Mouse (Mus musculus) hindbrain, embryonic 14.5 days (tissue): ENCODE results near the gene Tmem217. TPM values are rescaled to one million over a fixed set of nuclear protein-coding genes. Genes with fewer than 3 reads are reported as not detected.

Experiments
- ATAC-seq: fragments of 200-750 bp; cut with Nextera tagmentation; 2 replicates; pipeline ENCODE4 v1.8.0; 2017; ENCODE audit warnings: moderate number of reproducible peaks, mild to moderate bottlenecking, moderate TSS enrichment, moderate library complexity; ENCODE audit not compliant: low FRiP score
- DNase-seq: peaks from one replicate; pipeline ENCODE4 v3.0.0-alpha.2; 2015; ENCODE audit warnings: low spot score
- H3K27ac ChIP-seq: fragments of 300-500 bp; sonication (generic); 2 replicates; pipeline ENCODE4 v1.5.1; 2014; ENCODE audit warnings: mild to moderate bottlenecking, moderate library complexity
- H3K27me3 ChIP-seq: fragments of 300-500 bp; sonication (generic); 2 replicates; pipeline ENCODE4 v1.6.1; 2014; ENCODE audit warnings: mild to moderate bottlenecking, low read length, mixed read lengths; ENCODE audit not compliant: control insufficient read depth, insufficient read depth
- H3K36me3 ChIP-seq: fragments of 300-500 bp; sonication (generic); replicated peaks from 2 replicates; pipeline ENCODE4 v1.6.1; 2014; ENCODE audit not compliant: control insufficient read depth, insufficient read depth
- H3K4me1 ChIP-seq: fragments of 300-500 bp; sonication (generic); replicated peaks from 2 replicates; pipeline ENCODE4 v1.6.1; 2014; ENCODE audit warnings: antibody characterized with exemption, low read length, mixed read lengths; ENCODE audit not compliant: control insufficient read depth, insufficient read depth
- H3K4me2 ChIP-seq: fragments of 300-500 bp; sonication (generic); replicated peaks from 2 replicates; pipeline ENCODE4 v1.6.1; 2014; ENCODE audit warnings: mild to moderate bottlenecking, moderate library complexity
- H3K4me3 ChIP-seq: fragments of 300-500 bp; sonication (generic); replicated peaks from 2 replicates; pipeline ENCODE4 v1.5.1; 2014; ENCODE audit warnings: mild to moderate bottlenecking, low read length
- H3K9ac ChIP-seq: fragments of 300-500 bp; sonication (generic); 2 replicates; pipeline ENCODE4 v1.6.1; 2014
- H3K9me3 ChIP-seq: fragments of 300-500 bp; sonication (generic); 2 replicates; pipeline ENCODE4 v1.6.1; 2016; ENCODE audit warnings: low read length; ENCODE audit not compliant: control insufficient read depth
- WGBS: fragments of 180-500 bp; shearing (Covaris S2); extraction: QIAGEN DNeasy Blood & Tissue Kit; methylation state at CpG from one replicate; pipeline ENCODE4 v1.1.7; 2014; 5-methylcytosine and 5-hydroxymethylcytosine counted together
- polyA plus RNA-seq: library from polyadenylated mRNA; unstranded; fragments of >200 nt; fragmentation: Nextera tagmentation; extraction: Ambion mirVana; gene quantifications from 2 replicates; pipeline ENCODE4 v1.2.1, GENCODE M21; 2014

Gene Tmem217
- polyA plus RNA-seq: 0.50 and 0.53 TPM in 2 replicates

DNA sequence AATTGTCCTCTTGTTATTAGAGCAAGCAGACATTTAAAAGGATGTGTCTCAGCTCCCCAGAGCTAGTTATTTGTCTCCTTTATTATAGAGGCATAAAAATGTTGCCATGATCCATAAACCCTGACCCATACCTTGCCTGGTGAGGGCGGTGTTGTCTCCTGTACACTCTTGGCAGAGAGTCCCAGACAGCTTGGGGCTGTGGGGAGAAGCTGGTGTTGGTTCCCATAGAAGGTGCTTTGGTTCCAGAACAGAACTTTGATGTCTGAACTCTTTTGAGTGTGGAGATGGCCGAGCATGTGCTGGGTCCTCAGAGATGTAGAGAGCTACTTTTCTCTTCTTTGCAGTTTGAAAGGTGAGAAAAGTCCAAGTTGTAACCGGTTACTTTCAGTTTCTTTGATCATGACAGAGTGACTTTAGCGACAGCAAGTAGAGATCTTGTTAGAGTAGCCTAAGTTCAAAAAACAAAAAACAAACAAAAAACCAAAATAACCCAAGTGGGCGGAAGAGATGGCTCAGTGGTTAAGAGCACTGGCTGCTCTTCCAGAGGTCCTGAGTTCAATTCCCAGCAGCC lies at the start of gene Tmem217:
TSS of gene Tmem217 (minus strand) at position 224 of the 571 bp plus-strand sequence.
- H3K36me3 ChIP-seq: no peaks in the 10 kb centered on the region
- peaks cover 13% of the 10 kb centered on the region for H3K4me1 ChIP-seq
- DNase-seq: no peak
- no peak within 1 kb of the TSS for H3K9ac ChIP-seq
- no peak within 1 kb of the TSS for H3K4me2 ChIP-seq
- no peak within 1 kb of the TSS for H3K27ac ChIP-seq
- no peak for ATAC-seq
- H3K27me3 ChIP-seq: no peaks in the 10 kb centered on the region
- H3K9me3 ChIP-seq: no peaks in the 10 kb centered on the region
- 94% methylated on average over 5 of the region's 5 CpGs for WGBS
- H3K4me3 ChIP-seq: no peak within 1 kb of the TSS

DNA sequence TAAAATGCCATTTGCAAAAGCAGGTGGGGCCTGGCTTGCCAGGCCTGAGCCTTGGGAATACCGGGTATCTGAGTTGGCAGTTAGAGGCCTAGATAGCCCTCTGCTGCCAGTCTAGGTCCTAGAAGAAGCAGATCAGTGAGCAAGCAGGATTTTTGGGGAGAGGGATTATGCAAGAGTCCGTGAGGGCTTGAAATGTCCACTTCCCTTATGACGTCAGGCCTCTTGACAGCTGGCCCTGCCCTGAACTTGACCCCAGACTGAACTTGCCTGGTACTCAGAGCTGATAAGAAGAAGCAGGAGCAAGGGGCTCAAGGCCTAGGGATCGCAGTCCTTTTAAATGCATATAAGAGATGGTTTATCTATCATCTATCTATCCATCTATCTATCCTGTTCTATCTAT lies 49.2 kb upstream of the Tmem217 start:
- no peaks in the 10 kb centered on the region for H3K9me3 ChIP-seq
- WGBS: 86% methylated on average over 4 of the region's 4 CpGs
- no peak overlapping the region for H3K4me2 ChIP-seq
- ATAC-seq (no peak), DNase-seq (no peak)
- H3K9ac ChIP-seq: no peak overlapping the region
- H3K4me3 ChIP-seq: no peak overlapping the region
- H3K36me3 ChIP-seq: peaks cover 58% of the 10 kb centered on the region
- no peaks in the 10 kb centered on the region for H3K27me3 ChIP-seq
- no peak overlapping the region for H3K27ac ChIP-seq
- H3K4me1 ChIP-seq: peaks cover 4% of the 10 kb centered on the region; the same call in 1 of the 2 replicates

DNA sequence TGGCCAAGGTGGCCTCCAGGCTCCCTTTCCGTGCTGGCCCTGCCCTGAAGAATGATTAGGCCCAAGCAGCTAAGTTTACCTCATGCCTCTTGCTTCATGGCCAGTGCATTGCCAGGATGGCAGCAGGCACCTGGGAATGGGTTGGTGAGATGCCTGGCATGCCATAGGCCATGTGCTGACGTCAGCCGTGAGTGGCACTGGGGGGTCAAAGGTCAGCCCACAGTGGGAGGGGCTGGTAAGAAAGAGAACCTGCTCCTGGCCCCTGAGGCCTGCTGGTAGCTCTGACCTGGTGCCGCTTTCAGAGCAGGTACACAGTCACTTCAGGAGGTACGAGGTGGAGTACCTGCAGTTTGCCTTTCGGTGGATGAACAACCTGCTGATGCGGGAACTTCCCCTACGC lies 47.4 kb upstream of the Tmem217 start:
- 84% methylated on average over 8 of the region's 8 CpGs for whole genome bisulfite sequencing
- no peak overlapping the region for H3K4me3 ChIP-seq
- H3K9ac ChIP-seq: no peak overlapping the region
- no peaks in the 10 kb centered on the region for H3K27me3 ChIP-seq
- no peak for DNase-seq
- no peaks in the 10 kb centered on the region for H3K9me3 ChIP-seq
- no peak overlapping the region for H3K27ac ChIP-seq
- peaks cover 63% of the 10 kb centered on the region for H3K36me3 ChIP-seq
- H3K4me2 ChIP-seq: no peak overlapping the region
- ATAC-seq: no peak
- peaks cover 4% of the 10 kb centered on the region for H3K4me1 ChIP-seq

DNA sequence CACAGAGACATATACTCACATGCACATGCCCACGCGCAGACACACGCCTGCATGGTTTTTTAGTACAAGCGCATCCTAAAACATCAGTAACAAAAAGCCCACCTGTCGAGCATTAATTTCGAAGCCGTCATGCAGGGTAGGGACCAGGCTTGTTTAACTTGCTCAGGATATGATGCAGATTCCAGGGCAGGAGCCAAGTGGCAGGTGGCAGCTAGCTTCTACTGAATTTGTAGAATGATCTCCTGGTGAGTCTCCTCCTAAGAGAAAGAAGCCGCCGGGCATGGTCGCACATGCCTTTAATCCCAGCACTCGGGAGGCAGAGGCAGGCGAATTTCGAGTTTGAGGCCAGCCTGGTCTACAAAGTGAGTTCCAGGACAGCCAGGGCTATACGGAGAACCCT lies 46.9 kb upstream of the Tmem217 start:
- no peaks in the 10 kb centered on the region for H3K9me3 ChIP-seq
- DNase-seq (no peak), ATAC-seq (no peak)
- no peaks in the 10 kb centered on the region for H3K27me3 ChIP-seq
- no peak overlapping the region for H3K4me2 ChIP-seq
- H3K36me3 ChIP-seq: peaks cover 61% of the 10 kb centered on the region
- no peak overlapping the region for H3K4me3 ChIP-seq
- WGBS: 89% methylated on average over 14 of the region's 14 CpGs
- H3K9ac ChIP-seq: no peak overlapping the region
- H3K27ac ChIP-seq: no peak overlapping the region
- H3K4me1 ChIP-seq: peaks cover 4% of the 10 kb centered on the region

DNA sequence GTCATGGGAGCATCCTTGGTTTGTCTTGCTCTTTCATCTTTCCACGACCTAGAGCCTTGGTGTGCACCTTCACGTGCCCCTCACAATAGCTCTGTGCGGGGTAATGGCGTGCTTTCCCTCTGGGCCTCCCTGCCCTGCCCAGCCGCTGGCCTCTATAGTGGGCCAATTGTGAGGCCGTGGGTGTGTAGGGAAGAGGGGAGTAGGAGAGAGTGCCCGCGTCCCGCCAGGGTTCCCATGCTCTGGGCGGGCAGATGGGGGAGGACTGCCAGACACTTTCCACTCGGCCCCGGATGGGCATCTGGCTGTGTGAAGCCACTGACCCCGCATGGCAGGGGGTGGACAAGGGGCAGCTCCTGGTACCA lies 44.6 kb upstream of the Tmem217 start:
- ATAC-seq (no peak), DNase-seq (no peak)
- H3K4me3 ChIP-seq: no peak overlapping the region
- H3K4me1 ChIP-seq: peaks cover 4% of the 10 kb centered on the region
- H3K27me3 ChIP-seq: no peaks in the 10 kb centered on the region
- H3K36me3 ChIP-seq: peaks cover 50% of the 10 kb centered on the region
- H3K9ac ChIP-seq: no peak overlapping the region
- no peak overlapping the region for H3K27ac ChIP-seq
- H3K9me3 ChIP-seq: no peaks in the 10 kb centered on the region
- no peak overlapping the region for H3K4me2 ChIP-seq
- 66% methylated on average over 13 of the region's 13 CpGs for WGBS

DNA sequence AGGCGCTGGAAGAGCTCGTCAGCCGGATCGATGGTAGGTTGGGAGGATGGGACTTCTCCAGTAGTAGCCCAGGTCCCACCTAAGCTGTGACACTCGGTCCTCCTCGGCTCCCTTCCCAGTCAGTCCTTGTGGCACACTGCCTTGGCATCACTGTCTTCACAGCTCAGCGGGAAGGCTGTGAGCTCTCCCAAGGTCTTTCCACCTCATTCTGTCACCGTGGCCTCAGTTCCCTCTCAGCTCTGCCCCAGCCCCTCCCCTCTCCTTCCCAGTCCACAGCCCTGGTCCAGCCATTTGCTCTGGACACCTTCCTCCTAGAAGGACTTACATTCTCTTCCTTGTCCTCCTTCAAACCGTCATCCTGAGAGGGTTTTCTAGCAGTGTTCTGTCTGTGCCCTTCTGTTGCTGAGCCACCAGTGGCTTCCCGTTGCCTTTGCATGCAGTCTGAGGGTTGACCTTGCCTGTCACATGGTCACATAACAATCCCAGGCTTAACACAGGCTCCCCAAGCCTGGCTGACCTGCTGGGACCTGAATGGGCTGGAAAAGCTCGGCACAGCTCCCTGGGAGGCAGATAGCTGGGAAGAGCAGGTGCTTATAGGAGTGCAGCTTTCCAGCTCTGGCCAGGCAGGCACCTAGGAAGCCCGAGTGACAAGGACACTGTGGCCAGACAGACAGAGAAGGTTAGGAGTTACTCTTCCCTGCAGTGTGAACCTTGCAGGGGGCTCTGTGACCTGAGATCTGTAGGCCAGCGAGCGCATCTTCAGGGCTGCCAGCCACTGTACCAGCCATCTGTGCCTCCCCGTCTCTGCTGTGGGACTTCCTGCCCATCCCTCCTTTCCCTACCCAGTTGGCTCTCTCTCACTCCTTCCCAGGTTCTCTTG lies 43.9 kb upstream of the Tmem217 start:
- Histone ChIP-seq H3K9ac (no peak overlapping the region; the same call in 1 of the 2 replicates), H3K36me3 (peaks cover 44% of the 10 kb centered on the region), H3K27ac (no peak overlapping the region)

DNA sequence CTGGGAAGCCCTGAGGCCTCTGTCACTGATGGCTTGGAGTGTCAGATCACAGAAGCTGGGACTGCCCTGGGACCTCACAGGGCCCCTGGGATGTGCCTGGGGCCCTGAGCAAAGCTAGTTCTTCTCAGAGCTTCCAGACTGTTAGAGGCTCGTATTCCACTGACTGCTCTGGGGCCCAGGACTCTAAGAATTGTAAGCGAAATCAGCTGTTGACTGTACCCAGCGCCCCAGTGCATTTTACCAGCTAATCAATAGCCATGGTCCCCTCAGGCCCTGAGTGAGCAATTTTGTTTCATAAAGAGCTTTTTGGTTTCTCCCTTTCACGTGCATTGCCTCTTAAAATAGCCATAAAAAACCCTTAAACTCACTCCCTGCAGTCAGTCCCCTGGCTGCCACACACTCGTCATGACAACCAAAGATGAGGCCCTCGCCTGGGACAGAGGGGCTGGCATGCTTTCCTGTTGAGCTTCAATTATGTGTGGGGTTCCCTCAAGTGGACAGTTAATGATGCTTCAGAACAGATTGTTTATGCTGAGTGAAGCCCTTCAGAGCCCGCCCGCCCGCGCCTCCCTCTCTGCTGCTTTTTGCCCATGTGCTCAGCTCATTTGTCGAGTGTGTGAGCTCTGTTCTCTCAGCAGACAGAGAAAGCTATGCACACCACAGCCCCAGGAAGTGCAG lies 37.2 kb upstream of the Tmem217 start:
- 20% methylated on average over 11 of the region's 11 CpGs for WGBS
- Histone ChIP-seq H3K36me3 (peaks cover 7% of the 10 kb centered on the region; the same call in 1 of the 2 replicates), H3K4me2 (no peak overlapping the region), H3K27me3 (no peaks in the 10 kb centered on the region), H3K4me3 (no peak overlapping the region), H3K9me3 (no peaks in the 10 kb centered on the region), H3K9ac (no peak overlapping the region), H3K4me1 (peaks cover 15% of the 10 kb centered on the region), H3K27ac (peak overlapping the region; percentile 72)
- ATAC-seq (peak; percentile 78; the same call in 1 of the 2 replicates), DNase-seq (peak; percentile 53)

More for the DNA sequence above, 43.9 kb upstream of the Tmem217 start:
- H3K27me3 ChIP-seq: no peaks in the 10 kb centered on the region
- ATAC-seq: no peak
- no peak overlapping the region for H3K4me2 ChIP-seq
- H3K4me3 ChIP-seq: no peak overlapping the region
- H3K9me3 ChIP-seq: no peaks in the 10 kb centered on the region
- WGBS: 74% methylated on average over 15 of the region's 15 CpGs
- no peak for DNase-seq
- peaks cover 4% of the 10 kb centered on the region for H3K4me1 ChIP-seq

DNA sequence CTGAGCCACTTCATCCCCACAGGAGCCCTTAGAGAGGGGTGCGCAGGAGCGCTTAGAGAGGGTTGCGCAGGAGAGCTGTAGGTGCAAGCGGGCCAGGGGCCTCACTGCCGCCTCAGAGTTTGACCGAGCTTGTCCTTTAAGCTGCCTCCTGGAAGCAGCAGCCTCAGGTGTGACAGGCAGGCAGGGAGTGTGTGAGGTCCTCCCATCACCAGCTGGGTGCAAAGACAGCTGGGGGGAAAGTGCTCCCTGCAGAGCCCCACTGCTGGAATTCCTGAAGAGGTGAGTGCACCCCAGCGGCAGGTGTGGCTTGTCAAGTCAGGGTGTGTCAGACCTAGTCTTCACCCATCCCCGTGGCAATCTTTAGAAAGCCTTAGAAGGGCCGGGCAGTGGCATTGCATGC lies 34.7 kb upstream of the Tmem217 start:
- no peak for DNase-seq
- no peaks in the 10 kb centered on the region for H3K9me3 ChIP-seq
- peaks cover 17% of the 10 kb centered on the region for H3K36me3 ChIP-seq
- H3K4me2 ChIP-seq: no peak overlapping the region
- H3K27ac ChIP-seq: no peak overlapping the region
- H3K4me1 ChIP-seq: peaks cover 15% of the 10 kb centered on the region
- WGBS: 89% methylated on average over 9 of the region's 9 CpGs
- H3K9ac ChIP-seq: no peak overlapping the region
- ATAC-seq: no peak
- no peaks in the 10 kb centered on the region for H3K27me3 ChIP-seq
- no peak overlapping the region for H3K4me3 ChIP-seq

DNA sequence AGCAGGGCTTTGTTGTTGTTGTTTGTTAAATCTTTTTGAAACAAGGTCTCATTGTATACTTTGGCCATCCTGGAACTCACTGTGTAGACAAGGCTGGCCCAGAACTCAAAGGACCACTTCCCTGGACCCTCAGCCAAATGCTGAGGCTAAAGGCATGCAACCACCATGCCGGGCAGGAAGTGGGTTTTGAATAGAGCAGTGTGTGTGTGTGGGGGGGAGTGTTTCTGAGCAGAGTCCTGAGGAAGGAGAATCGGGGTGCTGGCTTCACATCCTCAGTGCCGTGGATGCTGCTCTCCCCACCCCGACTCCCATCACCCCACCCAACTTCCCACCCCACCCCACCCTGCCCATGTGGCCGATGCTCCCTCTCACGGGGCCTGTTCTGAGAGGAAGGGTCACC lies 33.3 kb upstream of the Tmem217 start:
- Histone ChIP-seq H3K27ac (no peak overlapping the region), H3K27me3 (no peaks in the 10 kb centered on the region), H3K4me3 (no peak overlapping the region), H3K9me3 (no peaks in the 10 kb centered on the region), H3K36me3 (peaks cover 23% of the 10 kb centered on the region), H3K4me2 (no peak overlapping the region), H3K4me1 (peaks cover 15% of the 10 kb centered on the region), H3K9ac (no peak overlapping the region)
- no peak for ATAC-seq
- DNase-seq: no peak
- 85% methylated on average over 6 of the region's 6 CpGs for whole genome bisulfite sequencing
